Mouse (Mus musculus) kidney, adult 2 months (tissue): ENCODE measurements at regions not wholly inside any gene's neighbourhood (a gene's known extent, or its start where the extent isn't known, plus 50 kb on each side); places are given as distances from the start of the nearest gene placed in this dataset.

Experiments
- CTCF ChIP-seq: fragments of 200-500 bp; conservative IDR thresholded peaks from 2 replicates; pipeline ENCODE4 v1.5.1; 2011; ENCODE audit warnings: low read depth, mild to moderate bottlenecking, control low read depth, low read length, moderate library complexity, mixed read lengths; ENCODE audit not compliant: insufficient read depth, insufficient read length
- POLR2A ChIP-seq: fragments of 200-500 bp; IDR thresholded peaks from one replicate; pipeline ENCODE4 v1.6.1; 2011; ENCODE audit warnings: low read depth, low read length, control low read depth

DNA sequence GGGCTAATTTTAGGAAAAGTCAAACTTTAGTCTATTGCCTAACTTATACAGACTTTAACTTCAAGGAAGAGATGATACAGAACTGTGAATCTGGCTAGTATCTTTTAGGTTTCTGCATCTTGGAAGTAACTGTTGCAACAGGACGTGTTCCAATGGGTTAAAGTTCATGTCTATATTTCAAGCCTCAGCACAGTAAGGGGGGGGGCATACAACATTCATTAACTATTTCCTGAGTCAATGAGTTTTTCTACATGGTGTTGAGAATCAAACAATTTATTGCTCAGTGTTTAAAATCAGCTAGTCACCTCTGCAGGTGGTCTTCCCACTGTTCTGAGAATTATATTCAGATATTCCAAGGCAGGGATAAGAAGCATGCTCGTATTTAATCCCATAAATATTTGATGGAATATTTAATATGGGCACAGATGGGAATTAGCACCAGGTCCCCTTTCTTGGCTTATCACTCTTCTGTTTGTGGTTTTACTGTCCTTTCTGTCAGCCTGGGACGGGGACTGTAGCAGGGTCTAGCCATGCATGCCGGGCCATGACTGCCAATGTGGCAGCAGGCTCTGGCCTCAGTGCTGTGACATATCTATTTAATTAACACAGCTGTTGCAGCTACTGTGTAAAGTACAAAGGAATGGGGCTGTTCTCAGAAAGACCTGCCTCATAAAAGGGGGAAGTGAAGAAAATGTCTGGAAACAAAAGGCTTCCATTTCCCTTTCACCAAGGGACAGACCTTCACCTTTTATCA is 201.8 kb upstream of the Rarb start:
- TF ChIP-seq POLR2A: no peak
- TF ChIP-seq CTCF: no peak
